Mouse (Mus musculus) CD4-positive naive resting alpha-beta T cell, adult 57 days (primary cell): ENCODE data around the gene Gm40193. TPM values are rescaled to one million over a fixed set of nuclear protein-coding genes. Genes with fewer than 3 reads are reported as not detected.

Experiments used
- total RNA-seq: library from RNA; stranded (reverse); gene quantifications from one replicate; pipeline ENCODE4 v1.2.4, GENCODE M21; 2023

Gm40193 gene
- total RNA-seq: not detected

GRCm38 (mm10) chr11:70532839-70533238, at the start of gene Gm40193:
Gm40193 (minus strand) TSS chr11:70532939.

GRCm38 (mm10) chr11:70562287-70562994, 29.7 kb upstream of the Gm40193 start, which contains the start of gene Mink1:
Mink1 (plus strand) TSS chr11:70562881.

GRCm38 (mm10) chr11:70539877-70540587, 7.3 kb upstream of the Gm40193 start, which contains the start of gene Pld2:
Pld2 (plus strand) TSS chr11:70540064.

GRCm38 (mm10) chr11:70525184-70525678, 7.5 kb downstream of the Gm40193 start, which contains the start of gene Psmb6:
Psmb6 (plus strand) TSS chr11:70525367.

GRCm38 (mm10) chr11:70518923-70519322, 13.8 kb downstream of the Gm40193 start, which contains the start of gene Gltpd2:
Gltpd2 (plus strand) TSS chr11:70519196.

GRCm38 (mm10) chr11:70514288-70514687, 18.5 kb downstream of the Gm40193 start, which contains the start of gene Vmo1:
Vmo1 (minus strand) TSS chr11:70514616.

GRCm38 (mm10) chr11:70504970-70505369, 27.8 kb downstream of the Gm40193 start, which contains the start of gene Tm4sf5:
Tm4sf5 (plus strand) TSS chr11:70505244.

Other genes starting within 250 kb of the Gm40193 start
- gene Alox12e, start 210.3 kb downstream of the Gm40193 start, total RNA-seq: not detected
- gene Alox15, start 180.9 kb downstream of the Gm40193 start, total RNA-seq: 0.68 TPM
- 27.0 TPM for gene Pelp1, start 122.9 kb downstream of the Gm40193 start, total RNA-seq
- gene Arrb2, start 100.3 kb downstream of the Gm40193 start, total RNA-seq: 347 TPM
- gene Med11, start 81.0 kb downstream of the Gm40193 start, total RNA-seq: 39.9 TPM
- 1.1 TPM for gene Zmynd15, start 73.5 kb downstream of the Gm40193 start, total RNA-seq
- 2.3 TPM for gene Cxcl16, start 73.0 kb downstream of the Gm40193 start, total RNA-seq
- gene Tm4sf5, start 27.7 kb downstream of the Gm40193 start, total RNA-seq: 1.5 TPM
- gene Vmo1, start 18.3 kb downstream of the Gm40193 start, total RNA-seq: not detected
- not detected for gene Gltpd2, start 13.7 kb downstream of the Gm40193 start, total RNA-seq
- gene Psmb6, start 7.6 kb downstream of the Gm40193 start, total RNA-seq: 129 TPM
- 7.3 TPM for gene Pld2, start 7.1 kb upstream of the Gm40193 start, total RNA-seq
- 201 TPM for gene Mink1, start 29.9 kb upstream of the Gm40193 start, total RNA-seq
- 1.0 TPM for gene 4930544D05Rik, start 82.9 kb upstream of the Gm40193 start, total RNA-seq
- 3.2 TPM for gene Chrne, start 86.3 kb upstream of the Gm40193 start, total RNA-seq
- not detected for gene Gp1ba, start 106.2 kb upstream of the Gm40193 start, total RNA-seq
- 233 TPM for gene Rnf167, start 114.3 kb upstream of the Gm40193 start, total RNA-seq
- gene Slc25a11, start 114.5 kb upstream of the Gm40193 start, total RNA-seq: 53.6 TPM
- gene Pfn1, start 121.7 kb upstream of the Gm40193 start, total RNA-seq: 1,552 TPM
- gene Eno3, start 124.3 kb upstream of the Gm40193 start, total RNA-seq: 29.3 TPM
- gene Spag7, start 136.5 kb upstream of the Gm40193 start, total RNA-seq: 23.4 TPM
- 37.9 TPM for gene Camta2, start 155.2 kb upstream of the Gm40193 start, total RNA-seq
- 0.62 TPM for gene Inca1, start 167.2 kb upstream of the Gm40193 start, total RNA-seq
- 26.1 TPM for gene Kif1c, start 167.6 kb upstream of the Gm40193 start, total RNA-seq
- 2.7 TPM for gene Zfp3, start 231.3 kb upstream of the Gm40193 start, total RNA-seq